Mouse (Mus musculus) yolk sac, embryonic 10.5 days (tissue): Measurements from ENCODE around the gene Cytip.

Source experiments
- DNase-seq: peaks from one replicate; pipeline ENCODE4 v3.0.0-alpha.2; 2017; ENCODE audit warnings: low spot score

The Cytip gene

GRCm38 (mm10) chr2:58107046-58107445 is 88.3 kb downstream of the Cytip start:
- no peak for DNase-seq

GRCm38 (mm10) chr2:58094818-58095217 is 100.5 kb downstream of the Cytip start:
- no peak for DNase-seq

GRCm38 (mm10) chr2:58086420-58086819 is 108.9 kb downstream of the Cytip start:
- no peak for DNase-seq

GRCm38 (mm10) chr2:58079849-58080248 is 115.5 kb downstream of the Cytip start:
- DNase-seq: no peak
